Mouse (Mus musculus): ENCODE measurements around the gene Inpp5f.
"Not testable (repeated sequence)": the region's sequence is repeated elsewhere in the genome, so short reads cannot be mapped to it uniquely, and the experiment has no call there.

The Inpp5f gene

GRCm38 (mm10) chr7:128610897-128611798 is at the start of gene Inpp5f:
Gene Inpp5f (plus strand): TSS chr7:128611328.
- DNase-seq = peak; percentile 97

- DNase-seq = peak; percentile 65
Measured at GRCm38 (mm10) chr7:128563373-128563772, 47.8 kb upstream of the Inpp5f start.

- no peak for DNase-seq
Measured at GRCm38 (mm10) chr7:128566311-128566710, 44.8 kb upstream of the Inpp5f start.

- DNase-seq = no peak
Measured at GRCm38 (mm10) chr7:128567561-128568244, 43.4 kb upstream of the Inpp5f start.

GRCm38 (mm10) chr7:128569429-128569828 is 41.7 kb upstream of the Inpp5f start:
- DNase-seq = not testable (repeated sequence)

- no peak for DNase-seq
Measured at GRCm38 (mm10) chr7:128569987-128570656, 41.0 kb upstream of the Inpp5f start.

GRCm38 (mm10) chr7:128570657-128571056 is 40.5 kb upstream of the Inpp5f start:
- DNase-seq = not testable (repeated sequence)

GRCm38 (mm10) chr7:128572030-128572429 is 39.1 kb upstream of the Inpp5f start:
- no peak for DNase-seq

GRCm38 (mm10) chr7:128575211-128575610 is 35.9 kb upstream of the Inpp5f start:
- no peak for DNase-seq

- no peak for DNase-seq
Measured at GRCm38 (mm10) chr7:128575794-128576193, 35.3 kb upstream of the Inpp5f start.

- DNase-seq = no peak
Measured at GRCm38 (mm10) chr7:128577607-128578006, 33.5 kb upstream of the Inpp5f start.

- no peak for DNase-seq
Measured at GRCm38 (mm10) chr7:128578199-128578945, 32.8 kb upstream of the Inpp5f start.

- DNase-seq = no peak
Measured at GRCm38 (mm10) chr7:128579381-128579780, 31.7 kb upstream of the Inpp5f start.

- no peak for DNase-seq
Measured at GRCm38 (mm10) chr7:128580318-128580717, 30.8 kb upstream of the Inpp5f start.

- DNase-seq = peak; percentile 22
Measured at GRCm38 (mm10) chr7:128581864-128582484, 29.2 kb upstream of the Inpp5f start.

GRCm38 (mm10) chr7:128583213-128583948 is 27.7 kb upstream of the Inpp5f start:
- no peak for DNase-seq

GRCm38 (mm10) chr7:128587334-128587933 is 23.7 kb upstream of the Inpp5f start:
- DNase-seq = no peak

GRCm38 (mm10) chr7:128591345-128592084 is 19.6 kb upstream of the Inpp5f start:
- peak; percentile 70 for DNase-seq

- peak; percentile 60 for DNase-seq
Measured at GRCm38 (mm10) chr7:128592118-128592935, 18.8 kb upstream of the Inpp5f start.

GRCm38 (mm10) chr7:128592936-128593241 is 18.2 kb upstream of the Inpp5f start:
- DNase-seq = no peak

Data from embryo, embryonic 11 days (tissue).